Mouse (Mus musculus) limb, embryonic 12.5 days (tissue): ENCODE results near the gene Slc39a8. TPM values are rescaled to one million over a fixed set of nuclear protein-coding genes. Genes with fewer than 3 reads are reported as not detected.
A peak's percentile ranks its signal among the peaks of the same experiment; 100 is the strongest.

Source experiments
- ATAC-seq: fragments of 200-750 bp; cut with Nextera tagmentation; 2 replicates; pipeline ENCODE4 v1.8.0; 2017; ENCODE audit warnings: low read depth, moderate TSS enrichment; ENCODE audit not compliant: insufficient number of reproducible peaks, insufficient read depth, low FRiP score, low TSS enrichment
- H3K27ac ChIP-seq: fragments of 300-500 bp; sonication (generic); 2 replicates; pipeline ENCODE4 v1.5.1; 2016; ENCODE audit warnings: mild to moderate bottlenecking, moderate library complexity
- H3K27me3 ChIP-seq: fragments of 300-500 bp; sonication (generic); 2 replicates; pipeline ENCODE4 v1.6.1; 2016; ENCODE audit warnings: mild to moderate bottlenecking, moderate library complexity
- H3K36me3 ChIP-seq: fragments of 300-500 bp; sonication (generic); 2 replicates; pipeline ENCODE4 v1.6.1; 2016; ENCODE audit warnings: mild to moderate bottlenecking, moderate library complexity
- H3K4me1 ChIP-seq: fragments of 300-500 bp; sonication (generic); replicated peaks from 2 replicates; pipeline ENCODE4 v1.6.1; 2016
- H3K4me2 ChIP-seq: fragments of 300-500 bp; sonication (generic); 2 replicates; pipeline ENCODE4 v1.6.1; 2016; ENCODE audit warnings: mild to moderate bottlenecking, moderate library complexity
- H3K4me3 ChIP-seq: fragments of 300-500 bp; sonication (generic); replicated peaks from 2 replicates; pipeline ENCODE4 v1.5.1; 2016; ENCODE audit warnings: mild to moderate bottlenecking
- H3K9ac ChIP-seq: fragments of 300-500 bp; sonication (generic); replicated peaks from 2 replicates; pipeline ENCODE4 v1.6.1; 2016; ENCODE audit warnings: mild to moderate bottlenecking, moderate library complexity
- H3K9me3 ChIP-seq: fragments of 300-500 bp; sonication (generic); 2 replicates; pipeline ENCODE4 v1.6.1; 2016; ENCODE audit warnings: mild to moderate bottlenecking, moderate library complexity
- WGBS: fragments of 180-500 bp; shearing (Covaris S2); methylation state at CpG from one replicate; pipeline ENCODE4 v1.1.7; 2016; 5-methylcytosine and 5-hydroxymethylcytosine counted together
- polyA plus RNA-seq: library from polyadenylated mRNA; unstranded; fragments of >200 nt; fragmentation: Nextera tagmentation; extraction: Ambion mirVana; gene quantifications from 2 replicates; pipeline ENCODE4 v1.2.1, GENCODE M21; 2016

Gene Slc39a8
- polyA plus RNA-seq, 1 experiment from 2014 or later: 7.6 TPM

DNA sequence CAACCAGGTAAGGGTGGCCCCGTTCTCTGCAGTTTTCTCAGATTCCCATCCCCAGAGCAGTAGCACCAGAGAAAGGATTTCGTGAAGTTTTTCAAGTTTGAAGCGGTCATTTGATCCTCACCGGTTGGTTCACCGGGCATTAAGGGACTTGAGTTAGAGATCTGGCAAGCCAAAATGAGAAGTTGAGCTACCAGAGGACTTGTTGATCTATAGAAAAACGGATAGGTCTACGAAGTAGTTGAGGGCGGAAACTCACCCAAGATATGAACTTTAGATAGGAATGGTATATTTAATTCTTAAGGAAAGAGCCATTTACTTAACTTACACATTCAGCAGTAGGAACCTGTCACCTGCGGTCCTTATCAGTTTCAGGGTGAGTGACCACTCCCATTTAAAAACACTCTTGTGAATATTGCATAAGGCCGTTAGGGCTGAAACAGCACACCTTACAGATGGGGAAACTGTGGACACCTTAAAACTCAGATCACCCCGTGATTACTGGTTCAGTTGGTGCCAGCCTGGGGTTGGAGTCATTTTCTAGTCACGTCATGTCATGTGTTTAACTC lies 1.7 kb downstream of the Slc39a8 start:
- Histone ChIP-seq H3K4me3 (peak overlapping the region; percentile 60), H3K9ac (peak overlapping the region; percentile 70), H3K27me3 (peaks cover 16% of the 10 kb centered on the region), H3K27ac (0 out of 2 replicates have a peak overlapping the region, but pooled peaks have one; percentile 41), H3K36me3 (no peaks in the 10 kb centered on the region), H3K4me2 (peak overlapping the region; percentile 95), H3K4me1 (peaks cover 8% of the 10 kb centered on the region; the same call in 1 of the 2 replicates), H3K9me3 (no peaks in the 10 kb centered on the region)
- 19% methylated on average over 12 of the region's 12 CpGs for WGBS
- no peak for ATAC-seq

- peaks cover 16% of the 10 kb centered on the region for H3K27me3 ChIP-seq
- WGBS: 56% methylated on average over 1 of the region's 1 CpGs
- no peak overlapping the region for H3K9ac ChIP-seq
- H3K4me1 ChIP-seq: peaks cover 8% of the 10 kb centered on the region; the same call in 1 of the 2 replicates
- H3K36me3 ChIP-seq: no peaks in the 10 kb centered on the region
- H3K4me3 ChIP-seq: no peak overlapping the region
- no peaks in the 10 kb centered on the region for H3K9me3 ChIP-seq
- H3K4me2 ChIP-seq: no peak overlapping the region
- no peak for ATAC-seq
- no peak overlapping the region for H3K27ac ChIP-seq
Measured at GRCm38 (mm10) chr3:135828000-135828399, 2.9 kb downstream of the Slc39a8 start.

- H3K27ac ChIP-seq: no peak overlapping the region
- no peak for ATAC-seq
- no peak overlapping the region for H3K9ac ChIP-seq
- WGBS: 96% methylated on average over 2 of the region's 2 CpGs
- no peaks in the 10 kb centered on the region for H3K36me3 ChIP-seq
- H3K9me3 ChIP-seq: no peaks in the 10 kb centered on the region
- H3K27me3 ChIP-seq: no peaks in the 10 kb centered on the region
- no peaks in the 10 kb centered on the region; the same call in 1 of the 2 replicates for H3K4me1 ChIP-seq
- no peak overlapping the region for H3K4me3 ChIP-seq
- H3K4me2 ChIP-seq: no peak overlapping the region
Measured at GRCm38 (mm10) chr3:135832496-135832895, 7.4 kb downstream of the Slc39a8 start.

- H3K4me1 ChIP-seq: no peaks in the 10 kb centered on the region; the same call in 1 of the 2 replicates
- no peak overlapping the region for H3K4me3 ChIP-seq
- H3K27me3 ChIP-seq: no peaks in the 10 kb centered on the region
- H3K4me2 ChIP-seq: no peak overlapping the region
- H3K27ac ChIP-seq: no peak overlapping the region
- 74% methylated on average over 4 of the region's 4 CpGs for WGBS
- H3K9ac ChIP-seq: no peak overlapping the region
- no peak for ATAC-seq
- no peaks in the 10 kb centered on the region for H3K36me3 ChIP-seq
- no peaks in the 10 kb centered on the region for H3K9me3 ChIP-seq
Measured at GRCm38 (mm10) chr3:135832907-135833306, 7.8 kb downstream of the Slc39a8 start.

- no peak overlapping the region for H3K4me2 ChIP-seq
- no peak overlapping the region for H3K4me3 ChIP-seq
- H3K36me3 ChIP-seq: no peaks in the 10 kb centered on the region
- H3K27ac ChIP-seq: no peak overlapping the region
- no peaks in the 10 kb centered on the region; the same call in 1 of the 2 replicates for H3K4me1 ChIP-seq
- no peak overlapping the region for H3K9ac ChIP-seq
- no peaks in the 10 kb centered on the region for H3K9me3 ChIP-seq
- no peaks in the 10 kb centered on the region for H3K27me3 ChIP-seq
- no peak for ATAC-seq
- WGBS: 90% methylated on average over 3 of the region's 3 CpGs
Measured at GRCm38 (mm10) chr3:135834988-135835387, 9.9 kb downstream of the Slc39a8 start.

- no peak overlapping the region for H3K27ac ChIP-seq
- H3K4me2 ChIP-seq: no peak overlapping the region
- H3K4me1 ChIP-seq: peaks cover 10% of the 10 kb centered on the region
- no peaks in the 10 kb centered on the region for H3K36me3 ChIP-seq
- H3K9me3 ChIP-seq: no peaks in the 10 kb centered on the region
- no peak overlapping the region for H3K4me3 ChIP-seq
- no peaks in the 10 kb centered on the region for H3K27me3 ChIP-seq
- no peak for ATAC-seq
- WGBS: 88% methylated on average over 13 of the region's 13 CpGs
- no peak overlapping the region for H3K9ac ChIP-seq
Measured at GRCm38 (mm10) chr3:135839535-135839934, 14.5 kb downstream of the Slc39a8 start.

DNA sequence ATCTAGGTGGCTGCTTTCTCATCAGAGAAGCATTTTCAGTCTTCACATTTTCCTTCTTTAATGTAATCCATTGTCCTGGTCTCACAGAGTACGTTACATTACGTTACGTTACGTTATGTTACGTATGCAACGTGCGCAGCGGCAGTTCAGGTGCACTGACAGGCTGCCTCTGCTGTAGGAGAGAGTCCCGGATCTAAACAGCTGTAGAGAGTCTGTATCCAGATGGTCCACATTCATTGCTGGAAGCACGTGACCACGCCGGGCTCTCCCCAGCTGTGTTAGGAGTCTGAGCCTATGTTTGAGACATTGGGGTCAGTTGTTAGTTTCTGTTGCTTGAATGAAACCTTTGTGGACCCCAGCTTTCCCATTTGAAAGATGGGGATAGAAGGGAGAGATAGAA lies 15.1 kb downstream of the Slc39a8 start:
- Histone ChIP-seq H3K36me3 (no peaks in the 10 kb centered on the region), H3K4me2 (no peak overlapping the region), H3K4me3 (no peak overlapping the region), H3K9me3 (no peaks in the 10 kb centered on the region), H3K9ac (no peak overlapping the region), H3K4me1 (peaks cover 10% of the 10 kb centered on the region), H3K27me3 (no peaks in the 10 kb centered on the region), H3K27ac (no peak overlapping the region)
- ATAC-seq: peak; percentile 86; the same call in 1 of the 2 replicates
- 58% methylated on average over 12 of the region's 12 CpGs for WGBS

GRCm38 (mm10) chr3:135841716-135842511 lies 16.8 kb downstream of the Slc39a8 start:
- H3K4me1 ChIP-seq: peaks cover 10% of the 10 kb centered on the region
- no peak for ATAC-seq
- no peaks in the 10 kb centered on the region for H3K36me3 ChIP-seq
- H3K9ac ChIP-seq: no peak overlapping the region
- no peak overlapping the region for H3K4me2 ChIP-seq
- H3K27me3 ChIP-seq: no peaks in the 10 kb centered on the region
- H3K27ac ChIP-seq: no peak overlapping the region
- 85% methylated on average over 7 of the region's 7 CpGs for WGBS
- H3K4me3 ChIP-seq: no peak overlapping the region
- no peaks in the 10 kb centered on the region for H3K9me3 ChIP-seq

DNA sequence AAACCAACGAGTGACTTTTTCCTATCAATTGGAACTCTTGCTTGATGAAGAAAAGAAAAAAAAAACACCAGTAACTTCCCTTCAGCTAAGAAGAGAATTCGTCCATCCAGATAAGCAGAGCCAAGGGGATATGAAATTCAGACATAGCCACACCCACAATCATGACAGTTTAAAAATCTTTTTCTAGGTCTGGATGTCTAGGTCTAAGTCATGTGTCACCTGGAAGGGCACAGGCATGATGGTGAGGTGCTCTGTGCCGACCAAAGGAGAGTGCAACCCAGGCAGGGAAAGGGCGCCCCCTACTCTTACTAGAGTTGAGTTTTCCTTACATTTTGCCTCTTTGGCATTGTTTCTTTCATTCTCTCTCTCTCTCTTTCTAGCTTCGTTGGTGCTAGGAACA lies 18.1 kb downstream of the Slc39a8 start:
- Histone ChIP-seq H3K9ac (no peak overlapping the region), H3K27me3 (no peaks in the 10 kb centered on the region), H3K9me3 (no peaks in the 10 kb centered on the region), H3K4me3 (no peak overlapping the region), H3K27ac (no peak overlapping the region), H3K4me1 (peaks cover 10% of the 10 kb centered on the region), H3K4me2 (no peak overlapping the region), H3K36me3 (no peaks in the 10 kb centered on the region)
- 75% methylated on average over 5 of the region's 5 CpGs for WGBS
- ATAC-seq: no peak

- peaks cover 10% of the 10 kb centered on the region for H3K4me1 ChIP-seq
- no peaks in the 10 kb centered on the region for H3K9me3 ChIP-seq
- ATAC-seq: no peak
- H3K27ac ChIP-seq: no peak overlapping the region
- H3K4me2 ChIP-seq: no peak overlapping the region
- H3K27me3 ChIP-seq: no peaks in the 10 kb centered on the region
- WGBS: 79% methylated on average over 8 of the region's 8 CpGs
- no peak overlapping the region for H3K4me3 ChIP-seq
- H3K36me3 ChIP-seq: no peaks in the 10 kb centered on the region
- no peak overlapping the region for H3K9ac ChIP-seq
Measured at GRCm38 (mm10) chr3:135843707-135844106, 18.6 kb downstream of the Slc39a8 start.

DNA sequence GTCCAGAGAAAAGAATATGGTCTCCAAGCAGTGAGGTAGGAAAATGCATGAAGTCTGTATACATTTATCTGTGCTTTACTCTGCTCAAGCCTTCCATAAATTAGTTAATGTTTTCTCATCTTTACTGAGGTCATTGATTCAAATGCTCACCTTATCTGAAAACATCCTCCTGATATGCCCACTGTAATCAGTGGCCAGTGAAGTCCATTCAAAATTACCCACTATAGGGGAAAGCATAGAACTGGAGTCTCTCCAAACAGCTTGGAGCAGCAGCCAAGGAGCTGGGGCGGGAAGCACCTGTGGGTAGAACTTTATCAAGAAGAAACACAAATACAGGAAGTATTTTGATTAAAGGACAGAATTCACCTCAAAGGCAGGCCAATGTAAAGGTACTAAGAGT lies 19.8 kb downstream of the Slc39a8 start:
- 87% methylated on average over 1 of the region's 1 CpGs for WGBS

More for the DNA sequence above, 19.8 kb downstream of the Slc39a8 start:
- ATAC-seq: no peak
- no peaks in the 10 kb centered on the region for H3K36me3 ChIP-seq
- no peak overlapping the region for H3K4me2 ChIP-seq
- peaks cover 10% of the 10 kb centered on the region for H3K4me1 ChIP-seq
- H3K9me3 ChIP-seq: no peaks in the 10 kb centered on the region
- no peak overlapping the region for H3K9ac ChIP-seq
- H3K27ac ChIP-seq: no peak overlapping the region
- H3K27me3 ChIP-seq: no peaks in the 10 kb centered on the region
- H3K4me3 ChIP-seq: no peak overlapping the region
